Mouse (Mus musculus): ENCODE data around the gene Prkci. TPM values are rescaled to one million over a fixed set of nuclear protein-coding genes. Genes with fewer than 3 reads are reported as not detected.

The Prkci gene
- 3.8 TPM in 2 replicates for polyA plus RNA-seq (2015; fragmentation: Nextera tagmentation; extraction: Ambion mirVana)

DNA sequence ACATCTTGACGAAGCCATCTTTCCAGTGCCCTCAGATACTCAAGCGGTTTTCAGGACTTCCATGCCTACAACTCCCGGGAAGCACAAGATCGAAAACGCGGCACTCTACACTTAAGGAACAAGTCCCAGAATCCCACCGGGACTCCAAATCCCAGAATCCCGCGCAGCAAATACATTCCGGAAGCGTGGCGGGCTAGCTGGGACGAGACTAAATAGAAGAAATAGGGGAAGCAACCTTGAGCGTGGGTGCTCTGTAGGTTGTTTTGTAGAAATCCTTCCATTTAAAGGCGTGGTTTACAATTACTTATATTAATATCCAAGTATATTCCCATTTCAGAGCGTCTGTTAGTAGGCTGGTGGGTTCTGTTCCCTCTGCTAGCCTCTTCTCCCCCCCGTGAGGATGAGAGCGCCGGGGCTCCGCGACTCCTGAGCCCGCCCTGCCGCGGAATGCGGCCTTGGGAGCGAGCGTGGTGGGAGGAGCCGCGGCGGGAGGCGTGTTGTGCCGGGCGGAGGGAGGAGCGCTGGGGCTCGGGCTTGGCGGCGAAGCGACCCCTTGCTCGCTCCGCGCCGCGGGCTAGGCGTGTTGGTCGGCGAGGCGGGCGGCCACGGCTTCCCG lies at the start of gene Prkci:
Prkci (plus strand) TSS at position 465 of the 616 bp plus-strand sequence.
- peak; percentile 99 for ATAC-seq
- Histone ChIP-seq H3K4me1 (ENCODE audit: insufficient read depth) (peaks cover 19% of the 10 kb centered on the region; the same call in 1 of the 2 replicates), H3K36me3 (replicated peaks; ENCODE audit: insufficient read depth, low read length) (no peaks in the 10 kb centered on the region), H3K27ac (ENCODE audit: low read depth) (peak within 1 kb of the TSS; percentile 78), H3K9me3 (ENCODE audit: low read length) (no peaks in the 10 kb centered on the region), H3K4me2 (ENCODE audit: low read depth, low read length) (peak within 1 kb of the TSS; percentile 84), H3K9ac (replicated peaks) (peak within 1 kb of the TSS; percentile 76), H3K27me3 (ENCODE audit: insufficient read depth, low read length) (no peaks in the 10 kb centered on the region), H3K4me3 (ENCODE audit: low read depth, low read length) (peak within 1 kb of the TSS; percentile 81)
- DNase-seq, result peak; percentile 95
- under 1% methylated on average over 50 of the region's 50 CpGs for WGBS (ENCODE audit: insufficient replicate concordance)
- TF ChIP-seq EP300 (IDR thresholded peaks at IDR 0.05; ENCODE audit: low read depth), result peak; percentile 76
- TF ChIP-seq CTCF (IDR thresholded peaks at IDR 0.05; ENCODE audit: low read depth), result no peak

DNA sequence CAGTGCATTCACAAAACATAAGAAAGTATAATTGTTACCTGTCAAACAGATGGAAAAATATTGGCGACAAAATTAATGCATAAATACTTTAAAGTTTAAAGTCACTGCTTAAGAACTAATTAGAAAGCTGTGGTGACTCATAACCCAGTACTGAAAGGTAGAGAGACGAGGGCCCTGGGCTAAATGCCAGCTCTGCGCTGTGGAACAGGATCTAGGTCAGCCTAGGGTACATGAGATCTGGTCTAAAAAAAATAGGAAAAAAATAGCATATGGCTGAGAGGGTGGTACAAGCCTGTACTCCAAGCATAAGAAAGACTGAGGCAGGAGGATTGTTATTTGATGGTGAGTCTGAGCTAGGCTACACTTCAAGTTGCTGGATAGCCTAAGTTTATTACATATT lies 43.9 kb upstream of the Prkci start:
- ATAC-seq, result no peak
- Histone ChIP-seq H3K9ac (replicated peaks) (no peak overlapping the region), H3K4me2 (ENCODE audit: low read depth, low read length) (no peak overlapping the region), H3K36me3 (replicated peaks; ENCODE audit: insufficient read depth, low read length) (peaks cover 53% of the 10 kb centered on the region), H3K27ac (ENCODE audit: low read depth) (no peak overlapping the region), H3K9me3 (ENCODE audit: low read length) (no peaks in the 10 kb centered on the region), H3K27me3 (ENCODE audit: insufficient read depth, low read length) (no peaks in the 10 kb centered on the region), H3K4me1 (ENCODE audit: insufficient read depth) (no peaks in the 10 kb centered on the region), H3K4me3 (ENCODE audit: low read depth, low read length) (no peak overlapping the region)
- 85% methylated on average over 3 of the region's 3 CpGs for WGBS (ENCODE audit: insufficient replicate concordance)
- DNase-seq, result no peak
- TF ChIP-seq EP300 (IDR thresholded peaks at IDR 0.05; ENCODE audit: low read depth) (no peak), CTCF (IDR thresholded peaks at IDR 0.05; ENCODE audit: low read depth) (no peak)

GRCm38 (mm10) chr3:30952273-30953070 lies 43.1 kb upstream of the Prkci start:
- Histone ChIP-seq H3K4me1 (ENCODE audit: insufficient read depth) (no peaks in the 10 kb centered on the region), H3K4me2 (ENCODE audit: low read depth, low read length) (no peak overlapping the region), H3K36me3 (replicated peaks; ENCODE audit: insufficient read depth, low read length) (peaks cover 50% of the 10 kb centered on the region), H3K9ac (replicated peaks) (no peak overlapping the region), H3K4me3 (ENCODE audit: low read depth, low read length) (no peak overlapping the region), H3K27ac (ENCODE audit: low read depth) (no peak overlapping the region), H3K9me3 (ENCODE audit: low read length) (no peaks in the 10 kb centered on the region), H3K27me3 (ENCODE audit: insufficient read depth, low read length) (no peaks in the 10 kb centered on the region)
- TF ChIP-seq CTCF (IDR thresholded peaks at IDR 0.05; ENCODE audit: low read depth) (no peak), EP300 (IDR thresholded peaks at IDR 0.05; ENCODE audit: low read depth) (no peak)
- 78% methylated on average over 12 of the region's 12 CpGs for WGBS (ENCODE audit: insufficient replicate concordance)
- DNase-seq (no peak), ATAC-seq (no peak)

GRCm38 (mm10) chr3:30956327-30956726 lies 39.2 kb upstream of the Prkci start:
- Histone ChIP-seq H3K27me3 (ENCODE audit: insufficient read depth, low read length) (no peaks in the 10 kb centered on the region), H3K4me2 (ENCODE audit: low read depth, low read length) (no peak overlapping the region), H3K36me3 (replicated peaks; ENCODE audit: insufficient read depth, low read length) (peaks cover 57% of the 10 kb centered on the region), H3K9ac (replicated peaks) (no peak overlapping the region), H3K27ac (ENCODE audit: low read depth) (no peak overlapping the region), H3K9me3 (ENCODE audit: low read length) (no peaks in the 10 kb centered on the region), H3K4me1 (ENCODE audit: insufficient read depth) (no peaks in the 10 kb centered on the region), H3K4me3 (ENCODE audit: low read depth, low read length) (no peak overlapping the region)
- TF ChIP-seq EP300 (IDR thresholded peaks at IDR 0.05; ENCODE audit: low read depth) (no peak), CTCF (IDR thresholded peaks at IDR 0.05; ENCODE audit: low read depth) (no peak)
- ATAC-seq, result no peak
- 85% methylated on average over 6 of the region's 6 CpGs for WGBS (ENCODE audit: insufficient replicate concordance)
- no peak for DNase-seq

GRCm38 (mm10) chr3:30958709-30959108 lies 36.8 kb upstream of the Prkci start:
- Histone ChIP-seq H3K9me3 (ENCODE audit: low read length) (no peaks in the 10 kb centered on the region), H3K27ac (ENCODE audit: low read depth) (no peak overlapping the region), H3K36me3 (replicated peaks; ENCODE audit: insufficient read depth, low read length) (peaks cover 62% of the 10 kb centered on the region), H3K4me3 (ENCODE audit: low read depth, low read length) (no peak overlapping the region), H3K4me2 (ENCODE audit: low read depth, low read length) (no peak overlapping the region), H3K4me1 (ENCODE audit: insufficient read depth) (no peaks in the 10 kb centered on the region), H3K9ac (replicated peaks) (no peak overlapping the region), H3K27me3 (ENCODE audit: insufficient read depth, low read length) (no peaks in the 10 kb centered on the region)
- ATAC-seq (no peak), DNase-seq (no peak)
- TF ChIP-seq CTCF (IDR thresholded peaks at IDR 0.05; ENCODE audit: low read depth), result no peak
- no peak for TF ChIP-seq EP300 (IDR thresholded peaks at IDR 0.05; ENCODE audit: low read depth)
- 86% methylated on average over 2 of the region's 2 CpGs for WGBS (ENCODE audit: insufficient replicate concordance)
